Mouse (Mus musculus): ENCODE data around the gene Ehmt1. TPM values are rescaled to one million over a fixed set of nuclear protein-coding genes. Genes with fewer than 3 reads are reported as not detected.
"Not testable (repeated sequence)": the region's sequence is repeated elsewhere in the genome, so short reads cannot be mapped to it uniquely, and the experiment has no call there.

The Ehmt1 gene
- total RNA-seq (2021), result 10 to 100 TPM; 47.5 to 48.5 TPM
- long read RNA-seq, experiment 1, full-length matches to known transcripts, result 11 of 22 reads
- long read RNA-seq, experiment 1, partial matches to known transcripts, result 3 of 22 reads
- long read RNA-seq, experiment 1, other reads (novel, unspliced or antisense), result 8 of 22 reads
- long read RNA-seq, experiment 2, full-length matches to known transcripts, result 1 of 14 reads
- long read RNA-seq, experiment 2, partial matches to known transcripts, result 4 of 14 reads
- long read RNA-seq, experiment 2, other reads (novel, unspliced or antisense), result 9 of 14 reads

DNA sequence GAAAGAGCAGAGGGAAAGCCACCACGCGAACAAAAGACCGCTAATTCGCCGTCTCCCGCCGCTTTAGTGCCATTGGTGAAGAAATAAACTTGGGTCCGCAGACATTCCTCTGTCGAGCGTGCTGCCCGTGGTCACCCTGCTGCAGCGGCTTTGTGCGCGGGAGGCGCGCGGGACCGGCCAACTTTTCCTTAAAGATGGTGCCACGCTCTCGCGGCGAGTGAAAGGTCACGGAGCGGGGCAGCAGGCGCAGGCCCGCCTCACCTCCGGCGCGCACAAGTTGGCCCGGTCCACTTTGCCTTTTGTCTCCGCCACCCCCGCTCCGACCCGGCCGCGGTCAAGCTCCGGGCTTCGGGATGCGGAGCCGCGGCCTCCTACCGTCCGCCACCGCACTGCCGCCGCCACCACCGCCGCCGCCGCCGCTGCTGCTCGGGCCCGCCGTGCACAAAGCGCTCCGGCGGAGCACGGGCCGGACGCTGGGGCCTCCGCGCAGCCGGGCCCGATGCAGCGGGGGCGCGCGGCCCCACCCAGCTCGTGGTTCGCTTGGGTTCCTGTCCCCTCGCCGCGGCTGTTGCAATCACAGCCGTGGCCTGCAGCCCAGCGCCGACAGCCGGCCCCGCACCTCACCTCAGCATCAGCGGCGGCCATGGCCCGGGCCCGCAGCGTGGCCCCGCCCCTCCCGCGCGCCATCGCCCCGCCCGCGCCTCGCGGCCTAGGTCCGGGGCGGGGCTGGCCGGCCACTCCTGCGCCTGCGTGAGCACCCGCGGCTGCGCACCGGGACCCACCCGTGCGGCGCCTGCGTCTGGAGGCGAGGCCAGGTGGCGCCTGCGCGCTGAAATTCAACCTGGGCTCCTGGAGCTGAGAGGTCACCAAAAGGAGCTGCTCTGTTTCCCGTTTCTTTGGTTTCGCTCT is at the start of gene Ehmt1:
Gene Ehmt1, minus strand, starts transcription at position 685 of the 909 bp plus-strand sequence.
- DNase-seq, result peak; percentile 96 to 98
- intact Hi-C loops (cut with DNase I), result loop anchor here (5.0 kb wide), 1 partner anchor 62 kb away; no protein-coding TSS in a partner anchor

DNA sequence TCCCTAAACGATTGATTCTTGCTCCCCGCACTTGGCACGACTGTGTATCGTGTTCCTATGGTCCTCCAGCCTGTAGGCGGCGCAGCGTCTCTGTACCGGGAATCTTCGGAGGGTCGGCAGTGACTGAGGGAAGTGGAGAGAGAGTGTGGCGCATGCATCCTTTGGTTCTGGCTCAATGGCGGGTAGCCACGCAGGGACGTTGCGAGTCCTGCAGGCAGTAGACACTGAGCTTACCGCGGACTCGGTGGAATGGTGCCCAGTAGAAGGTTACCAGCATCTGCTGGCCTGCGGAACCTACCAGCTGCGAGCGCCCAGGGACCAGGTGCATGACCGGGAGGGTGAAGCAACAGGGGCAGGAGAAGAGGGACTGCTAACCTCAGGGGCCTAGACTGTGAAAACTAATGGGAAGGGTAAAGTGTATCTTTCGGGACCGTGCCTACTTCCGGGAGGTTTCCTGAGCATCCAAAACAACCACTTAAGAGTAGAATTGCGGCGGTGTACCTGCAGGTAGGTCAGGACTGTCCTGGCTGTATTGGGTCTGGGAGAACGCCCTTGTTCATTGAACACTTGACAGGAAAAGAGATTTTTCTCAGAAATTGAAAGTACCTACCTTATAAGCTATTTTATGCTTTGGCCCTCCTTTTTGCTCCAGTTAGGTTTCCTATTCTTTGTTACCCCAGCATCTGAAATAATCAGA is 43.0 kb upstream of the Ehmt1 start, which contains the start of gene Dph7:
Gene Dph7, plus strand, starts transcription at position 97 of the 697 bp plus-strand sequence.
- intact Hi-C loops (cut with DNase I), result loop anchor here (5.0 kb wide), 1 partner anchor 40 kb away; no protein-coding TSS in a partner anchor
- peak; percentile 84 to 90 for DNase-seq

DNA sequence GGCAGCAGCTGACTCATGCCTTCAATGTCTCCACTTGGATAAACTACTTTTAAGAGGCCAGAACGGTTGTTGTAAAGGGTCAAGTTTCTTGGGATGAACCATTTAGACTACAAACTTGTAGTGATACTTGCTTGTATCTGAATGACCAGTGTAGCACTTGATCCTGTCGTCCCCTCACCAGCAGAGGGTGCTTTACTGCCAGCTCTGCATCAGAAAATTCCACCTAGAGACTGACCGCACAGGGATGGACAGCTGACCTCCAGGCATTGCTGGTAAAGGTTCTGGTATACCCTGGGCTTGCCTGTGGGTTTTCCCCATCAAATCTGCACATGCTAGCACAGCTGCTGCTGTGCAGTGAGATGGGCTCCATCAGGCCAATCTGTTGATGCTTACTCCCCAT is 41.5 kb upstream of the Ehmt1 start:
- intact Hi-C loops (cut with DNase I), result loop anchor here (5.0 kb wide), 1 partner anchor 41 kb away; no protein-coding TSS in a partner anchor
- peak; percentile 11 to 32 for DNase-seq

DNA sequence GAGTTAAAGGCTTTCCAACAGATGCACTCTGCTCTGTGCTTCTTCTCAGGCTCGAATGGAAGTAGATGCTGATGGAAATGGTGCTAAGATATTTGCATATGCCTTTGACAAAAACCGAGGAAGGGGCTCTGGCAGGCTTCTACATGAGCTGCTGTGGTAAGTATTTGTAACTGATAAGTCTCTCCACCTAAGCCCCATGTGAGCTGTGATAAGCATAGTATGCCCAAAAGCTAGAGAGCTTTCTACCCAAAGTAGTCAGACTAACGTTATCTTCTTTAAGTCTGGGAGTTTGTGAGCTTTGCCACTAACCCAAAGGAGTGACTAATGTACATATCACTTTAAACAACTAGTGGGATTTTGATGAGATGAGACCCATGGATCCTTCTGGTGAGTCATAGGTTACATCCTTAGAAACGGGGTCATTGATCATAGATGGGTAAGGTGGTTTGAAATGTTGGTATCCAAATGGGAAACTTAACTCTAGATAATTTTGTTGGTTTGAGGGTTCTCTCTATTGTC is 33.2 kb upstream of the Ehmt1 start:
- intact Hi-C loops (cut with DNase I), result no loop called here
- no peak for DNase-seq

DNA sequence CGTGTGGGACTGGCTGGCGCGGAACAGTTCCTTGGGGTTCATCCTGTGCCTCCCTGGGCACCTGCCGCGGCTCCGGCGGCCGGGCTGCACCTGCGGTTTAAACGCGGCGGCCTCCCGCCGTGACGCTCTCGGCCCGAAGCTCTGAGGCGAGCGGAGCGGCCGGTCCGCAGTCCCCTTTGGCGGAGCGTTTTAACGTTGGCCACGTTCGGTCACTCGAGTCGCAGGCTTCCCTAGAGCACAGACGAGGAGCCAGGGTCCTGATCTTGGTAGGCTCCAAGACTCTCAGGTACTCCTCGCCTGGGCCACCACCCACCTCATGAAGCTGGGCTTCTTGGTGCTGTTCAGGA is 30.7 kb upstream of the Ehmt1 start:
- intact Hi-C loops (cut with DNase I), result no loop called here
- DNase-seq, result peak in 1 of 2 experiments; percentile 19

DNA sequence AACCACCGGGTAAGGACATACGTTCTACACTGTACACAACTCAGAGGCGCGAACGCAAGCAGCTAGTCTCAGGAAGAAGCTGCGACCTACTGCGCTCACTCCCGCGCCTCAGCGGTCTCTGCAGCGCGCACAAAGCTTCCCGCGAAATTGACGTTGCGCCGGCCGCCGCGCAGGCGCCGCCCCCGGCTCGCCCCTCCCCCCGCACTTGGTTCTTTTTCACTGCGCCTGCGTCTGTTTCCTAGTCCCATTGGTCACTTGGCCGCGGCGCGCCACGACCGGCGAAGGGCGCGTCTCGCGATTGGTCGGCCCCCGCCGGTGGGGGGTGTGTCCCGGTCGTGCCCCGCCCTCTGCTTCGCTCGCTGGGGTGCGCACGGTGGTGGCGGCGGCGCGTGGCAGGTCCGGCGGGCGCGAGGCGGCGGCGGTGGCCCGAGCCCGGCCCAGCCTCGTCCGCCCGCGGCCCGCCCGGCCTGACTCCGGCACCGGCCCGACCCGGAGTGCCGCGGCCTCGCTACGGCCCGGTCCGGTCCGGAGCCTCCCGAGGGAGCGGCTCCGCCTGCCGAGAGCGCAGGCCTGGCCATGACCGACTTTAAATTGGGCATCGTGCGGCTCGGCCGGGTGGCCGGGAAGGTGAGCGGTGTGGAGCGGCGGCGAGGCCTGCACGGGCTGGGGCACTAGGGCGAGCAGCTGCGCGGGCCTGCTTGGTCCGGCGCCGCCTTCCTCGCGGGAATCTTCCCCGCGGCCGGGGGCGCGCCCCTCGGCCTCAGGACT is 30.2 kb upstream of the Ehmt1 start, which contains the start of gene Zmynd19:
Gene Zmynd19, plus strand, starts transcription at position 372 of the 768 bp plus-strand sequence.
- intact Hi-C loops (cut with DNase I), result loop anchor here (5.0 kb wide), 1 partner anchor 97 kb away; no protein-coding TSS in a partner anchor
- peak; percentile 99 for DNase-seq

DNA sequence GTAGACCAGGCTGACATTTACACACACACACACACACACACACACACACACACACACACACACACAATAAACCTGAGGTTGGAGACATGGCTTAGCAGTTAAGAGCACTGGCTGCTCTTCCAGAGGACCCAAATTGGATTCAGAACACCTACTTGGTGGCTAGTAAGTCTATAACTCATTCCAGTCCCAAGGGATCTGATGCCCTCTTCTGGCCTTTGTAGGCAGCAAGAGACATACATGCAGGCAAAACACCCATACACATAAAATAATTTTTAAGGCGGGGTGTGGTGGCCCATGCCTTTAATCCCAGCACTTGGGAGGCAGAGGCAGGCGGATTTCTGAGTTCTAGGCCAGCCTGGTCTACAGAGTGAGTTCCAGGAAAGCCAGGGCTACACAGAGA is 24.9 kb upstream of the Ehmt1 start:
- intact Hi-C loops (cut with DNase I), result not testable (repeated sequence)
- peak in 1 of 2 experiments; percentile 16 for DNase-seq

DNA sequence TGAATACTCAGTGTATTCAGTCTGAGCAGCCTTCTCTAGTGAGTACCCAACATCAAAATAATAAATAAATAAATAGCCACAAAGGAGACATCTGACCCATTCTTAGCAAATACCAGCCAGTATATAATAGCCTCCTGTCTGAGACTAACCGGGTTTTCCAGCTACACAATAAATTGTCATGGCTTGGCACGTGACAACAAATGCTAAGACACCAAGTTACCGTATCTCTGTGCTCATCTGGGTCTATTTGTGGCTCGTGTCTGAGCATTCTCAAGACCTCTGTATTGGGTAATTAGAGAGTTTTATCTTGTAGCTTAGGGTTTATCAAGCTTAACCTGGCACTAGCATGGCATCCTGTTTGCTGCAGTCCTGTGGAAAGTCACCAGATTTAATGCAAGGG is 22.7 kb upstream of the Ehmt1 start:
- no peak for DNase-seq
- intact Hi-C loops (cut with DNase I), result no loop called here

DNA sequence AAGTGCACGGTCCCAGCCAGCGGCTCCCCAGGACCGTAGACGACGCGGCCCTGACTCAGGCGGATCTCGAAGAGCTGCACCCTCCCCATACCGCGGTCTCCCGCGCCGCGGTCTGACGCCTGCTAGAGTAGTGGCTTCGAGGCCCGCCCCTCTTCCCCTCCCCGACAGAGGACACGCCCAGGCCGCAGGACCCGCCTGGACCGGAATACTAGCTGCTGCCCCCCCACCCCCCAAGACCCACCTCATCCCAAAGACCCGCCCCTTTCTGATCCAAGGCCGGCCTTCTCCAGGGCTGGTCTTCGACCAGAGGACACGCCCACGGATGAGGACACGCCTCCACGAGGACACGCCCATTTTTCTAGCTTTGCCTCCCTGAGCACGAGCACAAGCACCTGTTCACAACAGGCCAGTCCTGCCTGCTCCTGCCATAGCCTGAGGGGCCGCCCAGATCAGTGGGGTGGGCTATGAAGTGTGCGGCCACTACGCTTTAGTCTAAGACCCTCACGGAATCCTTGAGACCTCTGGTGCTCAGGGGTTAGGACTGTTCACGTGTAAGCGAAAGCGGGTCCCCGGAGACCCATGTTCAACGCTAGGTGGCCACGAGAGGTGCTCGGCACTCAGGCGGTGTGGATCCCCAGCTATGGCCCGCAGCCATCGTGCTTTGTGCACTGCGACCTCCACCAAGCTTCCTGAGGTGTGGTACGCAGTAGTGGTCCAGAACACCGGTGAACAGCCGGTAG is 15.8 kb upstream of the Ehmt1 start, which contains the start of gene Arrdc1:
Gene Arrdc1, minus strand, starts transcription at position 196 of the 740 bp plus-strand sequence.
- peak; percentile 85 to 90 for DNase-seq
- intact Hi-C loops (cut with DNase I), result no loop called here

DNA sequence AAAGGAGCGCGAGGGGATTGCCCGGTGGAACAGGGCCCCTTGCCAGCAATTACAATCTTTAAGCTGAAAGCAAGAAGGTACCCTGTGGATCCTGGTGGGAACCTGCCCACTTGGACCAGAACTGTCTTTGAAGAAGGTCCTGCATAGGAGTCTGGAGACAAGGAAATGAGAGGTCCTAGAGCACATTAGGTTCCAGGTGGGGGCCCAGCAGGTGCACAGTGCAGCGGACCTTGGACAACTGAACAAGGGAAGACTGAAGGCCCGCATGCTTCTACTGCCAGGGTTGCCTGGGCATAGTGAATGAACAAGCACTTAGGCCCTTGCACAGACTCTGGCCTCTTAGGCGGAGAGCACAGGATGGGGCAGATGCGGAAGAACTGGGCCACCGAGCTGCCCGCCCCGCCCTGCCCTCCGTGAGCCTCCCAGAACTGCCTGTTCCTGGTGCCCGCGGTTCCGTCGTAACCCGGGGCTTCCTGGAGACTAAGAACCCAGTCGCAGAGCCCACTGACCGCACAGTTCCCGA is 15.1 kb upstream of the Ehmt1 start:
- intact Hi-C loops (cut with DNase I), result no loop called here
- DNase-seq, result peak in 1 of 2 experiments; percentile 8

DNA sequence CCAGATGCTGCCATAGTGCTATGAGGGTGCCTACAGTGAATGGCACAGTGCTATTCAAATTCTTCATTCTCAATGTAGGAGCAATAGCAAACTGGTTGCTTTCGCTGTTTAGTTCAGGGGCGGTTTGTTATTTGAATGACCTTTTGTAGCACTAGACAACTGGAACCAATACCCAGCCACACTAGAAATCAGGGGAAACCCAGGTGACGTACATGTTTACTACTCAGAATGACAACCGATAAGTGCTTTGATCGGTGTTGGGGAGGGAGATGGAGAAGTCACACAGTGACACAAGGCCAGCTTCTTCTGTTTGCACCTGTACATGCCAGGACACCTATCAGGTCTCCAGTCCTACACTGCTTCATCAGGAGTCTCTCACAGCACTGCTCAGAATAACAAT is 10.2 kb upstream of the Ehmt1 start:
- no peak for DNase-seq
- intact Hi-C loops (cut with DNase I), result no loop called here

DNA sequence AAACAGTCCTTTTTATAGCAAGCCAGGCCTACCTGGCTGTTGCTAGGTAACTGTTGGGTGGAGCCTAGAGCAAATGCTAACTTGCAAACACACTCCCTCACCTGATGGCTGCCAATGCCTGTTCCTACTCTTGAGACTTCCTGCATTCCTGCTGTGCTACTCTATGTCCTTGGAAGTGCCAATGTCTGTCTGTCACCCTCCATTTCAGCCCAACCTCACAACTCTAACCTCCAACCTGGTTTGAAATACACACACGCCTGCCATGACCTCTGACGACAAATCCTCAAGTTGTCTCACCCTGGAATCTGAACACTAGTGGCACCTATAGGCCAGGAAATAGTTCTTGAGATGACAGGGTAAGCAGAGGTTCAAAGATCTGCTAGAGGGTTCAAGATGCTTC is 9.7 kb upstream of the Ehmt1 start:
- DNase-seq, result no peak
- intact Hi-C loops (cut with DNase I), result no loop called here

DNA sequence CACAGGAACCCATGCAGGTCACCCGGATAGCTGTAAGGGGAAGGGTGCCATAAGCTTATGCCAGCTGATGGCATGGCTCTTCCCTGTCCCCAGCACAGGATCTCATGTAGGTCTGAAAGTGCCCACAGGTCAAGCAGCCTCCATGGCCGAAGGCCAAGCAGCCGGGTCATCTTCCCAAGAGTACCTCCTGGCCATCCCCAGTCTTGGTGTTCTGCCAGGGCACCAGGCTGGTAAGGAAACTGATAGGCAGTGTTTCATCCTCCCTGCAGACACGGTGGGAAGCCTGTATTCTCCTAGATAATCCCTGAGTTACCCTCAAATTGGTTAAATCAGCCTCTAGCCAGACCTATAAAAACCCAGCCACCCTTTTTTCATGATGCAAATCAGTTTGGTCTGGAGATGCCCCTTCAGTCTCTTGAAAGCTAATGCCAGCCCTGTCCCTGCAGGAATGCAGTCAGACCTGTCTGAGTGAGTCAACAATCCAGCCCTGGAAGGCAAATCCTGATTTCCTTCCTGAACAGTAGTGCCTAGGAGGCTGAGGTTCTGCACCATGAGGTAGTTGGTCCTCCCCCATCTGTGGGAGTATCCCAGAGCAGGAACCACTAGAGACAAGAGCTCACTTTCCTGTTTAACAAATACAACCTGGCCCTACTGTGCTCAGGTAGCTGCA is 8.5 kb upstream of the Ehmt1 start:
- intact Hi-C loops (cut with DNase I), result no loop called here
- DNase-seq, result no peak

DNA sequence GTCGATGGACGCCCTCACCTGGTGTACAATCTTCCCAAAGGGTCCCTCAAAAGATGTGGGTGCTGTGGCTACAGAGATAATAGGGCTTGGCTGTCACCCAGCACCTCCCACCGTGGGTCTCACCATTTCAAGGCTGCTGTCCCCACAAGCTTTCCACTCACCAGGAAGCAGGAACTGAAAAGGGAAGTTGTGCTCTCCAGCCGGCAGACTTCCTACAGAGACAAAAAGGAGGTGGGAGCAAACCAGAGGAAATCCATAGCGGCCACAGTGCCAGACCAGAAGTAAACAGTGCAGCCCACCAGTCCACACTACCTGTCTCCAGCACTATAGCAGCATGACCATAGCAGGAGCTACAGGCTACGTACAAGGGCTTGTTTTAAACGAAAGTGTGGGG is 7.5 kb upstream of the Ehmt1 start:
- intact Hi-C loops (cut with DNase I), result no loop called here
- DNase-seq, result no peak

DNA sequence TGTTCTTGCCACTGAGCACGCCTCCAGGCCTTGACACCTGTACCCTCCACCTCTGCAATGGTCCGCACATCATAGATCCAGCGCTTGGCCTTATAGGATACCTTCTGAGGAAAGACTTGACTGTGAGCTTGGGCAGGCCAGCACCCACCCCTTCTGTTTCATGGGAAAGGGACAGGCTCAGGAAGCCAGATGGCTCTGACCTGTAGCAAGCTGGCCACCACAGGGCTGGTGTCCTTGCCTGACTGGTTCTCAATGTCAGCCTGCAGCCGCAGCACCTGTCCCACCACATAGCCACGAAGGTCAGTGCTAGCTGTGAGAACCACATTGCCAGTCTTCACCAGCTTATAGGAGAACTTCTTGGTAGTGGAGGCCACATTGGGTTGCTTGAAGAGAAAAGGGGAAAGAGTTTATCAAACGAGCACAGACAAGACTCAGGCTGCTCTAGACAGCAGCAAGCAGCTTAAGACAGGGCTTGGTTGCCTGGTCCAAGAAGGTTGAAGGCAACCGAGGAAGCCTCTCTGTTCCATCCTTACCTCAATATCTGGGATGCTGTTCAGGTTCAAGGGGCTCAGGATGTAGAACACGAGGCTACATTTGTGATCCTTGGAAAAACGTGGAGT is 7.0 kb upstream of the Ehmt1 start:
- DNase-seq, result no peak
- intact Hi-C loops (cut with DNase I), result no loop called here

DNA sequence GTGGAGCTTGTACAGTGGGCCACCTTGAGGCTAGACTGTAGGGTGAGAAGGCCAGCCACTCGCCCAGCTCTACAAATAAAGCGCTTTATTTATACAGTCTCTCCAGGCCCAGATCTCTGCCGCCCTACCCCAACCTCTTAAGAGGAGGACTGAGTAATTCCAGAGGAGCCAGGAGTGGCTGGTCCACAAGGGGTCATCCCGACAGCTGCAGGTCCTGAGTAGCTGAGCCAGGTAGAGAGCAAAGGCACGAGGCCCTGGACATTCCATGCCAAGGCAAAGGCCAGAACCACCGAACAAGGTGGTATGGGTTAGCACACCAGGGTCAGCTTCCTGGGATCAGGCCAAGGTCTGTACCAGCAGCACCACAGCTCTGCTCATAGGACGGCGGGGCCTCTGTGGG is 5.9 kb upstream of the Ehmt1 start:
- intact Hi-C loops (cut with DNase I), result no loop called here
- no peak for DNase-seq

DNA sequence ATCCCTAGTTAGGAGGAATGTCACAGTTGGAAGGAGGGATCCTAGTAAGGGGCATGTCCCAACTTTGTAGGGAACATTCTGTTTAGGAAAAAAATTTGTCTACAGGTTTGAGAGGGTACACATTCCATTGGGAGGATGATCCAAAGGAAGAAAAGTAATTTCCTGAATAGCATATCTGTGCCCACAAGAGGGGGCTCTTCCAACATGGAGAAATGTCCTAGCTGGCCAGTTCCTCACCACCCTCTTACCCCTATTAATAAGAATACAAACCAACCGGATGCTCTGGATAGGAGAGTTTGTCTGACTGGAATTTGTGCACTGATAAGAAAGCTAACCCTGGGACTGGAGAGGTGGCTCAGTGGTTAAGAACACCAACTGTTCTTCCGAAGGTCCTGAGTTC is 4.1 kb upstream of the Ehmt1 start:
- intact Hi-C loops (cut with DNase I), result no loop called here
- no peak for DNase-seq

DNA sequence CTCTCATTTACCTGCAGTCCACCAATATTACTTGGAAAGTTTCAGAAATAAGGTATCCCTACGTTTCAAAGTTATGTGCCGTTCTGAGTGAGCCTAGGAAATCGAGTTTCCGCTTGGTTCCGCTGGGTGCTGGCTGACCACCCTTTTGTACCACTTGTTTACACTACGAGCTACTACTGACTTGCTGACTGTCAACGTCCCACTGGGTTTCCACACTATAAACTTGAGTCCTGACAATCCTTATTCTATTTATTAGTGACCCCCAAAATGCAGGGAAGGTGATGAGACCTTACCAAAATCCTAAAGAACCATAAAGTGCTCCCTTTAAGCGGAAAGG is 393 bp upstream of the Ehmt1 start:
- intact Hi-C loops (cut with DNase I), result loop anchor here (5.0 kb wide), 1 partner anchor 63 kb away; no protein-coding TSS in a partner anchor

More for the DNA sequence above, 393 bp upstream of the Ehmt1 start:
- no peak for DNase-seq
